Mouse (Mus musculus) left cerebral cortex, adult 11 months (tissue): ENCODE data around the gene Slc41a2.

Source experiments
- DNase-seq: peaks from one replicate; pipeline ENCODE4 v3.0.0; 2022; ENCODE audit warnings: low spot score

Gene Slc41a2

GRCm38 (mm10) chr10:83313033-83313432, 24.6 kb downstream of the Slc41a2 start:
- DNase-seq: no peak

GRCm38 (mm10) chr10:83310356-83310755, 27.3 kb downstream of the Slc41a2 start:
- DNase-seq: no peak

GRCm38 (mm10) chr10:83301687-83302086, 36.0 kb downstream of the Slc41a2 start:
- no peak for DNase-seq

GRCm38 (mm10) chr10:83301054-83301453, 36.6 kb downstream of the Slc41a2 start:
- no peak for DNase-seq

- DNase-seq: no peak
Observed at GRCm38 (mm10) chr10:83297017-83297416, 40.7 kb downstream of the Slc41a2 start.

GRCm38 (mm10) chr10:83294746-83295145, 42.9 kb downstream of the Slc41a2 start:
- DNase-seq: no peak

GRCm38 (mm10) chr10:83293352-83293751, 44.3 kb downstream of the Slc41a2 start:
- DNase-seq: no peak

- no peak for DNase-seq
Observed at GRCm38 (mm10) chr10:83291731-83292130, 46.0 kb downstream of the Slc41a2 start.

GRCm38 (mm10) chr10:83287828-83288227, 49.9 kb downstream of the Slc41a2 start:
- no peak for DNase-seq

GRCm38 (mm10) chr10:83286399-83286798, 51.3 kb downstream of the Slc41a2 start:
- DNase-seq: no peak

GRCm38 (mm10) chr10:83285724-83286256, 51.9 kb downstream of the Slc41a2 start:
- DNase-seq: no peak

- DNase-seq: no peak
Observed at GRCm38 (mm10) chr10:83284916-83285315, 52.8 kb downstream of the Slc41a2 start.

GRCm38 (mm10) chr10:83266731-83267130, 71.0 kb downstream of the Slc41a2 start:
- peak; percentile 27 for DNase-seq

GRCm38 (mm10) chr10:83266241-83266640, 71.4 kb downstream of the Slc41a2 start:
- no peak for DNase-seq

GRCm38 (mm10) chr10:83264680-83265079, 73.0 kb downstream of the Slc41a2 start:
- no peak for DNase-seq

- no peak for DNase-seq
Observed at GRCm38 (mm10) chr10:83264056-83264455, 73.6 kb downstream of the Slc41a2 start.

- DNase-seq: no peak
Observed at GRCm38 (mm10) chr10:83261264-83261663, 76.4 kb downstream of the Slc41a2 start.

GRCm38 (mm10) chr10:83251377-83251776, 86.3 kb downstream of the Slc41a2 start:
- DNase-seq: no peak

- no peak for DNase-seq
Observed at GRCm38 (mm10) chr10:83248036-83248435, 89.6 kb downstream of the Slc41a2 start.

GRCm38 (mm10) chr10:83245720-83246119, 92.0 kb downstream of the Slc41a2 start:
- no peak for DNase-seq

GRCm38 (mm10) chr10:83244131-83244530, 93.6 kb downstream of the Slc41a2 start:
- no peak for DNase-seq

GRCm38 (mm10) chr10:83242106-83242686, 95.5 kb downstream of the Slc41a2 start:
- no peak for DNase-seq

- no peak for DNase-seq
Observed at GRCm38 (mm10) chr10:83234391-83234790, 103.3 kb downstream of the Slc41a2 start.

GRCm38 (mm10) chr10:83233967-83234366, 103.7 kb downstream of the Slc41a2 start:
- DNase-seq: no peak
